Mouse (Mus musculus) limb, embryonic 11.5 days (tissue): Measurements from ENCODE around the gene Dkkl1. TPM values are rescaled to one million over a fixed set of nuclear protein-coding genes. Genes with fewer than 3 reads are reported as not detected.

Experiments used
- ATAC-seq: fragments of 200-750 bp; cut with Nextera tagmentation; 2 replicates; pipeline ENCODE4 v1.8.0; 2017; ENCODE audit warnings: low read depth; ENCODE audit not compliant: insufficient number of reproducible peaks, low FRiP score, low TSS enrichment
- DNase-seq: peaks from one replicate; pipeline ENCODE4 v3.0.0-alpha.2; 2015; ENCODE audit warnings: low spot score
- H3K27ac ChIP-seq: fragments of 300-500 bp; sonication (generic); replicated peaks from 2 replicates; pipeline ENCODE4 v1.5.1; 2014; ENCODE audit warnings: low read depth, mild to moderate bottlenecking, low read length
- H3K27me3 ChIP-seq: fragments of 300-500 bp; sonication (generic); 2 replicates; pipeline ENCODE4 v1.6.1; 2014; ENCODE audit warnings: mild to moderate bottlenecking, low read length, mixed read lengths; ENCODE audit not compliant: control insufficient read depth, insufficient read depth
- H3K36me3 ChIP-seq: fragments of 300-500 bp; sonication (generic); 2 replicates; pipeline ENCODE4 v1.6.1; 2014; ENCODE audit warnings: mild to moderate bottlenecking, low read length, moderate library complexity, mixed read lengths; ENCODE audit not compliant: control insufficient read depth, insufficient read depth
- H3K4me1 ChIP-seq: fragments of 300-500 bp; sonication (generic); 2 replicates; pipeline ENCODE4 v1.6.1; 2014; ENCODE audit warnings: low read length, mixed read lengths; ENCODE audit not compliant: control insufficient read depth, insufficient read depth
- H3K4me2 ChIP-seq: fragments of 300-500 bp; sonication (generic); 2 replicates; pipeline ENCODE4 v1.6.1; 2014; ENCODE audit warnings: low read depth, mild to moderate bottlenecking, moderate library complexity; ENCODE audit not compliant: severe bottlenecking
- H3K4me3 ChIP-seq: fragments of 300-500 bp; sonication (generic); 2 replicates; pipeline ENCODE4 v1.5.1; 2014; ENCODE audit warnings: low read depth, low read length
- H3K9ac ChIP-seq: fragments of 300-500 bp; sonication (generic); 2 replicates; pipeline ENCODE4 v1.6.1; 2014; ENCODE audit warnings: mild to moderate bottlenecking, low read length
- H3K9me3 ChIP-seq: fragments of 300-500 bp; sonication (generic); 2 replicates; pipeline ENCODE4 v1.6.1; 2016; ENCODE audit warnings: low read length; ENCODE audit not compliant: control insufficient read depth
- WGBS: fragments of 180-500 bp; shearing (Covaris S2); extraction: QIAGEN DNeasy Blood & Tissue Kit; methylation state at CpG from one replicate; pipeline ENCODE4 v1.1.7; 2014; 5-methylcytosine and 5-hydroxymethylcytosine counted together
- polyA plus RNA-seq: library from polyadenylated mRNA; unstranded; fragments of >200 nt; fragmentation: Nextera tagmentation; extraction: Ambion mirVana; gene quantifications from 2 replicates; pipeline ENCODE4 v1.2.1, GENCODE M21; 2014

Dkkl1 gene
- polyA plus RNA-seq, 1 experiment from 2014 or later, result 0.60 TPM

- H3K4me2 ChIP-seq, result no peak overlapping the region
- H3K36me3 ChIP-seq, result no peaks in the 10 kb centered on the region
- ATAC-seq, result no peak
- DNase-seq, result no peak
- H3K27me3 ChIP-seq, result peaks cover 9% of the 10 kb centered on the region
- 86% methylated on average over 7 of the region's 7 CpGs for WGBS
- no peak overlapping the region for H3K27ac ChIP-seq
- H3K9me3 ChIP-seq, result no peaks in the 10 kb centered on the region; the same call in 1 of the 2 replicates
- H3K4me1 ChIP-seq, result peaks cover 15% of the 10 kb centered on the region
- H3K4me3 ChIP-seq, result no peak overlapping the region
- peak overlapping the region; percentile 27 for H3K9ac ChIP-seq
Observed at GRCm38 (mm10) chr7:45192585-45193310, 19.2 kb downstream of the Dkkl1 start.

- peak overlapping the region; percentile 27; the same call in 1 of the 2 replicates for H3K9ac ChIP-seq
- peak; percentile 80 for DNase-seq
- 6% methylated on average over 8 of the region's 8 CpGs for WGBS
- peak; percentile 77 for ATAC-seq
- H3K36me3 ChIP-seq, result no peaks in the 10 kb centered on the region
- no peaks in the 10 kb centered on the region; the same call in 1 of the 2 replicates for H3K9me3 ChIP-seq
- 0 out of 2 replicates have a peak overlapping the region, but pooled peaks have one; percentile 56 for H3K27ac ChIP-seq
- H3K4me3 ChIP-seq, result no peak overlapping the region
- H3K27me3 ChIP-seq, result peaks cover 9% of the 10 kb centered on the region
- H3K4me2 ChIP-seq, result no peak overlapping the region
- peaks cover 18% of the 10 kb centered on the region for H3K4me1 ChIP-seq
Observed at GRCm38 (mm10) chr7:45191803-45192363, 20.1 kb downstream of the Dkkl1 start.

- WGBS, result 67% methylated on average over 2 of the region's 2 CpGs
- Histone ChIP-seq H3K9me3 (no peaks in the 10 kb centered on the region; the same call in 1 of the 2 replicates), H3K36me3 (no peaks in the 10 kb centered on the region), H3K4me2 (no peak overlapping the region), H3K27ac (no peak overlapping the region), H3K4me3 (no peak overlapping the region), H3K27me3 (peaks cover 9% of the 10 kb centered on the region), H3K9ac (no peak overlapping the region), H3K4me1 (peaks cover 18% of the 10 kb centered on the region)
- no peak for ATAC-seq
- DNase-seq, result no peak
Observed at GRCm38 (mm10) chr7:45191161-45191560, 20.8 kb downstream of the Dkkl1 start.

- no peak overlapping the region for H3K4me3 ChIP-seq
- H3K9ac ChIP-seq, result no peak overlapping the region
- no peaks in the 10 kb centered on the region for H3K36me3 ChIP-seq
- H3K27me3 ChIP-seq, result peaks cover 13% of the 10 kb centered on the region
- no peak overlapping the region for H3K27ac ChIP-seq
- 92% methylated on average over 6 of the region's 6 CpGs for WGBS
- H3K4me2 ChIP-seq, result no peak overlapping the region
- H3K4me1 ChIP-seq, result peaks cover 19% of the 10 kb centered on the region
- ATAC-seq, result no peak
- DNase-seq, result no peak
- no peaks in the 10 kb centered on the region; the same call in 1 of the 2 replicates for H3K9me3 ChIP-seq
Observed at GRCm38 (mm10) chr7:45190186-45190585, 21.8 kb downstream of the Dkkl1 start.

GRCm38 (mm10) chr7:45189600-45189999 is 22.3 kb downstream of the Dkkl1 start:
- Histone ChIP-seq H3K36me3 (no peaks in the 10 kb centered on the region), H3K27me3 (peaks cover 18% of the 10 kb centered on the region), H3K27ac (no peak overlapping the region), H3K9me3 (no peaks in the 10 kb centered on the region), H3K9ac (no peak overlapping the region), H3K4me3 (no peak overlapping the region), H3K4me2 (no peak overlapping the region), H3K4me1 (peaks cover 16% of the 10 kb centered on the region)
- DNase-seq (no peak), ATAC-seq (no peak)
- 49% methylated on average over 16 of the region's 16 CpGs for WGBS

GRCm38 (mm10) chr7:45185921-45186320 is 26.0 kb downstream of the Dkkl1 start:
- WGBS, result 54% methylated on average over 7 of the region's 7 CpGs
- no peaks in the 10 kb centered on the region for H3K36me3 ChIP-seq
- peaks cover 13% of the 10 kb centered on the region; the same call in 1 of the 2 replicates for H3K4me1 ChIP-seq
- ATAC-seq (no peak), DNase-seq (no peak)
- H3K4me2 ChIP-seq, result no peak overlapping the region
- no peak overlapping the region for H3K9ac ChIP-seq
- H3K27me3 ChIP-seq, result peaks cover 52% of the 10 kb centered on the region
- no peaks in the 10 kb centered on the region for H3K9me3 ChIP-seq
- no peak overlapping the region for H3K4me3 ChIP-seq
- H3K27ac ChIP-seq, result no peak overlapping the region

- ATAC-seq, result no peak
- 60% methylated on average over 7 of the region's 7 CpGs for WGBS
- no peak overlapping the region for H3K4me3 ChIP-seq
- H3K4me1 ChIP-seq, result peaks cover 15% of the 10 kb centered on the region; the same call in 1 of the 2 replicates
- H3K4me2 ChIP-seq, result no peak overlapping the region
- H3K27me3 ChIP-seq, result peaks cover 65% of the 10 kb centered on the region
- H3K9ac ChIP-seq, result no peak overlapping the region
- H3K27ac ChIP-seq, result no peak overlapping the region
- no peak for DNase-seq
- H3K9me3 ChIP-seq, result no peaks in the 10 kb centered on the region
- no peaks in the 10 kb centered on the region for H3K36me3 ChIP-seq
Observed at GRCm38 (mm10) chr7:45183672-45184071, 28.3 kb downstream of the Dkkl1 start.

GRCm38 (mm10) chr7:45182606-45183005 is 29.3 kb downstream of the Dkkl1 start:
- H3K27me3 ChIP-seq, result peaks cover 76% of the 10 kb centered on the region
- H3K27ac ChIP-seq, result no peak overlapping the region
- DNase-seq, result no peak
- no peaks in the 10 kb centered on the region for H3K9me3 ChIP-seq
- no peaks in the 10 kb centered on the region for H3K36me3 ChIP-seq
- 14% methylated on average over 11 of the region's 11 CpGs for WGBS
- H3K4me2 ChIP-seq, result peak overlapping the region; percentile 48
- no peak overlapping the region for H3K9ac ChIP-seq
- ATAC-seq, result peak; percentile 36; the same call in 1 of the 2 replicates
- H3K4me1 ChIP-seq, result peaks cover 15% of the 10 kb centered on the region; the same call in 1 of the 2 replicates
- H3K4me3 ChIP-seq, result peak overlapping the region; percentile 21; the same call in 1 of the 2 replicates
